Mouse (Mus musculus) bone marrow, adult 2 months (tissue): ENCODE measurements at regions not wholly inside any gene's neighbourhood (a gene's known extent, or its start where the extent isn't known, plus 50 kb on each side); places are given as distances from the start of the nearest gene placed in this dataset.

Experiments used
- CTCF ChIP-seq: fragments of 200-500 bp; IDR thresholded peaks from 2 replicates; pipeline ENCODE4 v1.5.1; 2011; ENCODE audit warnings: low read length, control low read depth; ENCODE audit not compliant: control insufficient read depth, insufficient read depth
- POLR2A ChIP-seq: fragments of 200-500 bp; IDR thresholded peaks from 2 replicates; pipeline ENCODE4 v1.6.1; 2011; ENCODE audit warnings: low read depth, mild to moderate bottlenecking, control low read depth, low read length, borderline replicate concordance; ENCODE audit not compliant: control insufficient read depth

DNA sequence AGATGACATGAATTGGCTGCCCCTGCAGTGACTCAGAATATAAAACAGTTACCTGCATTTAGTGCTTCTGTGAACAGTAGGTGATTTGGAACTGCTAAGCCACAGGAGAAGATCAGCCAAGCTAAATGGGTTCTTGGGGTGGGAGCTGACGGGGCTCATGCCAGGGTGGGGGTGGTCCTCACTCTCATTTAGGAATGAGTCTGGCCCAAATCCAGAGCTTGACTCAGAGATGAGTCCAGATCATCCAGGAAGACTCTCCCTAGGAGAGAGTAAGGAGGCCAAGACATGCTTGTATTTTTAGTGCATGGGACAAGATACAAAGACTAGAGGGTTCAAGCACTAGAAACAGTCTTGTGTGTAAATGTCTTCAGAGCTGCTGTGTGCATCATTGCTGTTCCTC is 146.5 kb downstream of the Slc30a10 start:
- TF ChIP-seq POLR2A, result no peak
- no peak for TF ChIP-seq CTCF
